Mouse (Mus musculus): ENCODE data around the gene Kif16b. TPM values are rescaled to one million over a fixed set of nuclear protein-coding genes. Genes with fewer than 3 reads are reported as not detected.

Gene Kif16b
- polyA plus RNA-seq, 1 experiment from 2014 or later = 11.2 TPM

DNA sequence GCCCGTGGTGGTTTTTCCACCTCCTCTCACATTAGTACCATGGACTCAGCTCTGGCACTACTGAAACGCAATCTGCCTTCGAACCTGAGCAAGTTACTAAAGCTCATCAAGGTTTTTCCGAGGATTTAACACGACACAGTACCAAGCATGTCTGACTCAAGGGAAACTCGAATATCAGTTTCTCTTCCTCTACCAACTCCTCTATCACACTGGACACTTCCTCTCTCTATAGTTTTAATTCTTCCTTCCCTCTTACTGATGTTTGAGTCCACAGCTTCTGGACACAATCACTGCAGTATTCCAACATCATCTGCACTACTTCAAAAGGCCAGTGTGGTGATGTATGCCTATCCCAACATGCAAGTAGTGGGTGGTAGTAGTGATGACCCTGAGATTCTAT, 40.3 kb downstream of the Kif16b start:
- no peaks in the 10 kb centered on the region for H3K4me1 ChIP-seq
- H3K27me3 ChIP-seq = no peaks in the 10 kb centered on the region
- H3K27ac ChIP-seq = no peak overlapping the region
- no peak for ATAC-seq (ENCODE audit: low FRiP score, low read depth)
- no peaks in the 10 kb centered on the region for H3K9me3 ChIP-seq
- H3K9ac ChIP-seq = no peak overlapping the region
- no peak overlapping the region for H3K4me2 ChIP-seq (replicated peaks)
- 75% methylated on average over 6 of the region's 6 CpGs for WGBS
- H3K4me3 ChIP-seq = no peak overlapping the region
- H3K36me3 ChIP-seq = peaks cover 14% of the 10 kb centered on the region

DNA sequence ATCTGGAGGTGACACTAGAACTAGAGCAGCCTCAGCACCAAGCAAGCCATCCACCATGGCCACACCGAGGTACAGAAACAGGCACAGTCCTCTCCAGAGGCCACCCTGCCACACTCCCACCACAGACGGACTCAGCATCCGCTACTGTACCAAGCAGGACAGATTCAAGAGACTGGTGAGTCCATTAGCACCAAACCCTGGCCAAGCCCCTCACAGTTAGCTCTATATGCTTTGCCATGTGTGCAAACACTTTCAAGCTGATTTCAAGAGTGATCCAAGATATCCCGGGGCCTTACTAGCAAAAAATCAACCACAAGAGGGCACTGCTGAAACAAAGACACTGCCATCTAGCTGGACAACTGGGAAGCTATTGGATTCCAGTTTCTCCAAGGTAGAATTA, 41.9 kb downstream of the Kif16b start:
- Histone ChIP-seq H3K4me2 (replicated peaks) (no peak overlapping the region), H3K4me1 (no peaks in the 10 kb centered on the region), H3K27me3 (no peaks in the 10 kb centered on the region), H3K4me3 (no peak overlapping the region), H3K27ac (no peak overlapping the region), H3K9ac (no peak overlapping the region), H3K9me3 (no peaks in the 10 kb centered on the region), H3K36me3 (peaks cover 16% of the 10 kb centered on the region)
- no peak for ATAC-seq (ENCODE audit: low FRiP score, low read depth)
- 57% methylated on average over 4 of the region's 4 CpGs for WGBS

DNA sequence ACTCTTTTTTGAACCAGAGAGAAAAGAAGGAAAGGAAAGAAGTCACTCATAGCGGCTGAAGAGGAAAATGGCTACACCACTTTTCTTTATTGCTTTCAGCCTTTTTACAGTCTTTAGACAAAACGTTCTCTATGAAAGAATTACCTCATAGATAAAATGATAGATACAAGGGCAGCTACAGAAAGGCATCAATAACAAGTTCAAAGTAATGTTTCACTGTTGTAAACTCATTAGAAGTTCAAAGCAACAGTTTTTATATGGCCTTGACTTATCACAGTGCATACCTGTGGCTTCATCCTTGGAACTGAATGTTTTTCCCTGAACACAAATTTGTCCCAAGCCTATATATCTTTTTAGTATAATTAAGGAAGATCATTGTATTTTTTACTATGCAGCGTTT, 62.6 kb downstream of the Kif16b start:
- 46% methylated on average over 3 of the region's 3 CpGs for WGBS
- ATAC-seq (ENCODE audit: low FRiP score, low read depth) = no peak
- no peak overlapping the region for H3K9ac ChIP-seq
- no peak overlapping the region for H3K4me2 ChIP-seq (replicated peaks)
- H3K27me3 ChIP-seq = no peaks in the 10 kb centered on the region
- H3K36me3 ChIP-seq = no peaks in the 10 kb centered on the region
- no peaks in the 10 kb centered on the region for H3K9me3 ChIP-seq
- H3K4me3 ChIP-seq = no peak overlapping the region
- H3K27ac ChIP-seq = no peak overlapping the region
- peaks cover 4% of the 10 kb centered on the region; the same call in 1 of the 2 replicates for H3K4me1 ChIP-seq

DNA sequence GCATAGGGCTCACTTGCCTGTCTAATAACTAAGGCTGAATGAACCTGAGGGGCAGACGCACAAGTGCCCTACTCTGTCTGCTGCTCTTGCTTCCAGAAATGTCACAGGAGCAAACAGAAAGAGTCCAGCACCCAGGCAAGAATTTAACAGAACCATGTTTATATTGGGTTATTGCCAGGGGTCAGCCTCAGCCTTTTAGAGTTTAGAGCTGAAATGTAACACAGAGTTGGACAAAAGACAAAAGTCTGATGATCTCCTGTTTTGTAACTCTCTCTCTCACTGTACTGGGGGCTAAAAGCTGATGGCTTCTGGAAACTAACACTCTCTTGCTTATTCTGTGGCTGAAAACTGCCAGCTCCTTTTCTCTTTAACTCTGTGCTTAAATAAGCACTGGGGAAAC, 63.2 kb downstream of the Kif16b start:
- no peak overlapping the region for H3K9ac ChIP-seq
- peaks cover 4% of the 10 kb centered on the region; the same call in 1 of the 2 replicates for H3K4me1 ChIP-seq
- no peak overlapping the region for H3K4me3 ChIP-seq
- H3K27me3 ChIP-seq = no peaks in the 10 kb centered on the region
- no peak for ATAC-seq (ENCODE audit: low FRiP score, low read depth)
- H3K9me3 ChIP-seq = no peaks in the 10 kb centered on the region
- peak overlapping the region; percentile 12; the same call in 1 of the 2 replicates for H3K27ac ChIP-seq
- WGBS = 36% methylated on average over 1 of the region's 1 CpGs
- H3K36me3 ChIP-seq = peaks cover 3% of the 10 kb centered on the region; the same call in 1 of the 2 replicates
- no peak overlapping the region for H3K4me2 ChIP-seq (replicated peaks)

DNA sequence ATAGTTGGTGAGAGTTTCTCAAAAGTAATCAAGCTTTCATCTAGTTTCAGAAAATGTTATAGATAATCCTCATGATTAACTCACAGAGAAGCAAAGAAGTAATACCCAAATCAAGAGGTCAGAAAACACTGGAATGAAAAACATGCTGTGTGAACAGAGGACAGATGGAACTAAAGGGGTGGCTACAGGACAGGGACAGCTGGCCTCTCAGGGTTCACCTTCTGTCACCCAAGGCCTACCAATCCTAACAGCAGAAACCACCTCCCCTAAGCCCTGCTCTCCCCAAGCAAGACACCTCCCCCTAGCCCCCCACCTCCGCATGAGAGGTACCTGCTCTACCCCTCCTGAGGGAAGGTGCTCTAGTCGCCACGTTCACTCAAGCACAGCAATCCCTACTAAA, 66.6 kb downstream of the Kif16b start:
- Histone ChIP-seq H3K9ac (no peak overlapping the region), H3K4me1 (peaks cover 4% of the 10 kb centered on the region; the same call in 1 of the 2 replicates), H3K9me3 (no peaks in the 10 kb centered on the region), H3K36me3 (peaks cover 6% of the 10 kb centered on the region; the same call in 1 of the 2 replicates), H3K4me2 (replicated peaks) (no peak overlapping the region), H3K4me3 (no peak overlapping the region), H3K27ac (no peak overlapping the region), H3K27me3 (no peaks in the 10 kb centered on the region)
- no peak for ATAC-seq (ENCODE audit: low FRiP score, low read depth)
- 90% methylated on average over 3 of the region's 3 CpGs for WGBS

DNA sequence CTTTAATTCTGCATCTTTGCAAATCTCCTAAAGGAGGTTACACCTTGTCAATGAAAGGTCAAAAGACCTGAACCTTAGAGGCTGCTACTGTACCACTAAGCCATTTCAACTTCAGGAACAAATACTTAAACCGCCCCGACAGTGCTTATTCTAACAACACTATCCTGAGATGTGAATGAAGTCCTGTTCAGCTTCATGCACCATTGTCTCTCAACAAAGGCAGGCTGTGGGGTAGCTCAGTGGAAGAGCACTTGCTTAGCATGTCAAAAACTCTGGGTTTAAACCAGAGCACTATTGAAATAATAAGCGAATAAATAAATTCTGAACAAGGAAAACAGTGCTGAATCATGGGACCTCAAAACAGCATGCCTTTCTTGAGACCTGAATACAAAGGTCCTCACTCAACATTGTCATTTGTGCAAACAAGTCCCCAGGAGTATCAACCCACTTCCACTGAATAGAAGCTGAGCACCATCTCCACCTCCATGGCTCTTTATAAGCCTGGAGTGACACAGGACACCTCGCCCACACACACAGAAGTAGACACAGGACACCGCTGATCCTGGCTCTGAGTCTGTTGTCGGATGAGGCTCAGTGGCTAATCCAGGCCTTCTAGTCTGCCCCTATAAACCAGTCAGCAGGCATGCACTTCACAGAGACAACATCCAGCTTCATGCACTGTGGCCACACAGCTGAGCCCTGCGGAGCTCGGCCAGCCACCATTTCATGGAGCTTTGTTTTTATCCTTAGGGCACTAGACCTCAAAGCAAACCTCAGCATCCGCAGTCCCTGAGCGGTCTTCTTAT, 68.5 kb downstream of the Kif16b start:
- H3K9me3 ChIP-seq = no peaks in the 10 kb centered on the region
- H3K27me3 ChIP-seq = no peaks in the 10 kb centered on the region
- H3K36me3 ChIP-seq = peaks cover 6% of the 10 kb centered on the region; the same call in 1 of the 2 replicates
- H3K27ac ChIP-seq = no peak overlapping the region
- peaks cover under 1% of the 10 kb centered on the region; the same call in 1 of the 2 replicates for H3K4me1 ChIP-seq
- no peak overlapping the region for H3K4me3 ChIP-seq
- H3K4me2 ChIP-seq (replicated peaks) = no peak overlapping the region
- ATAC-seq (ENCODE audit: low FRiP score, low read depth) = peak; percentile 57; the same call in 1 of the 2 replicates
- no peak overlapping the region for H3K9ac ChIP-seq
- 58% methylated on average over 10 of the region's 10 CpGs for WGBS

DNA sequence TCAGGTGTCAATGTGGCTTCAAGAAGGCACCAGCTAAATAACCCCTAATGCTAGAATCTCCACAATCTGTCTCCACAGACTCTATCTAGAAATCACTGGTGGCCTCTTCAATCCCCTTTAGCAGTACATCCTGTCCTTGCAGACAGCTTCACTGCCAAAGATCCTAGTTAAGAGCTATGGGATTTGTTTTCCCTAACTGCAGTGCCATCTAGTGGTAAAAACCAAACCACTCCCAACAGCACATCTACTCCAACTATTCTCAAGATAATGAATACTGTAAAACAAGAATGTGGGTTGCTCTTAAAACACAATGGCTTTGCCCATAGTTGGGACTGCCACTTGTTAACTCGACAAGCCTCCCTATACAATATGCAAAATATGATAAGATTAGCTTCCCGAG, 88.3 kb downstream of the Kif16b start:
- Histone ChIP-seq H3K9ac (no peak overlapping the region), H3K27me3 (no peaks in the 10 kb centered on the region), H3K4me3 (no peak overlapping the region), H3K4me1 (no peaks in the 10 kb centered on the region), H3K36me3 (no peaks in the 10 kb centered on the region), H3K9me3 (no peaks in the 10 kb centered on the region), H3K4me2 (replicated peaks) (no peak overlapping the region), H3K27ac (no peak overlapping the region)
- peak; percentile 82; the same call in 1 of the 2 replicates for ATAC-seq (ENCODE audit: low FRiP score, low read depth)
- WGBS = 39% methylated on average over 2 of the region's 2 CpGs

DNA sequence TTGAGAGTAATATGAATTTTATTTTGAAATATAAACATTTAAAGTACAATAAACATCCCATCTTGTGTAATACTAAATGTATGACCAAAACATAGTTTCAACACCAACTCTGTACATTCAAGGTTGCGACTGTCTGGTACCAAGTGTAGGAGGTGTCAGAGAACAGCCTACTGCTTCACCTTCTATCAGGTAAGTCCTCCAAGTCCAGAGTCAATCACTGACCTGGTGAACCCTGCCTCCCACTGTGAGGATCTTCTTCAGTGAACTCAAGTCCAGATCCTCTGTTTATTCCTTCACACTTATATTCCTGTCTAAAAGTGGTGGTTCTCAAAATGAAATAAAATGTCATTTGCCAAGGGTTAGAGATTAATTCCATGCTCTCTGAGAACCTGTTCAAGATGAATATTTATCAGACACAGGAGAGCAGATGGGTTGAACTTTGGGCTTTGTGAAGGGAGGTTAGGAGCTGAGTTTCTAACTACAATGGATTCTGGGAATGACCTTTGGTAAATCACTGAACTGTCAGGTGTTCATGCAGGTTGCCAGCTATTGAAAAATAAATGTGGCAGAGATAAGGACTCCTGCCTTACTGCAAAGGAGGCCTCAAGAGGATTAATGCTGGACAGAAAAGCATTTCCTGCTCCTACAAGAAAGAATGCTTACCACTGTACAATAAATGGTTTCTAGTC, 97.4 kb downstream of the Kif16b start:
- no peaks in the 10 kb centered on the region for H3K27me3 ChIP-seq
- 98% methylated on average over 1 of the region's 1 CpGs for WGBS
- H3K36me3 ChIP-seq = no peaks in the 10 kb centered on the region
- no peak overlapping the region for H3K9ac ChIP-seq
- no peak overlapping the region for H3K4me2 ChIP-seq (replicated peaks)
- no peaks in the 10 kb centered on the region for H3K4me1 ChIP-seq
- no peak overlapping the region for H3K27ac ChIP-seq
- H3K4me3 ChIP-seq = no peak overlapping the region
- ATAC-seq (ENCODE audit: low FRiP score, low read depth) = no peak
- H3K9me3 ChIP-seq = no peaks in the 10 kb centered on the region

DNA sequence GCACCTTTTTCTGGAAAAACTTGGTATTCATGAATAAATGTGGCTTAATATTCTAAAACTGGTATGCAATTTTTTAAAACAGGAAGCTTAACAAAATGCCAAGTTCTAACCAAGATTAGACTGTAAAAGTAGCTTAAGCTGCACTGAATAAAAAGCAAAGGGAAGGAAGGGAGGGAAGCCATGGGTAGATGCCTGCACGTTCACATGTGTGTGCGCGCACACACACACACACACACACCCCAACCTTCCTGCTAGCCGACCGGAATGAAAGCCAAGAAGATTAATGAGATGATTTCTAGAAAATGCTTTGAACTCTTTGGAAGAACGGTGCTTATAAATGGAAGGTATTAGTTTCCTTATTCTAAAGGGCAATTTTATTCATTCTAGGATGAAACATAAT, 104.0 kb downstream of the Kif16b start:
- Histone ChIP-seq H3K27ac (no peak overlapping the region), H3K9ac (no peak overlapping the region), H3K4me2 (replicated peaks) (no peak overlapping the region), H3K4me1 (no peaks in the 10 kb centered on the region), H3K4me3 (no peak overlapping the region), H3K27me3 (no peaks in the 10 kb centered on the region), H3K36me3 (no peaks in the 10 kb centered on the region), H3K9me3 (no peaks in the 10 kb centered on the region)
- no peak for ATAC-seq (ENCODE audit: low FRiP score, low read depth)
- 56% methylated on average over 6 of the region's 6 CpGs for WGBS

DNA sequence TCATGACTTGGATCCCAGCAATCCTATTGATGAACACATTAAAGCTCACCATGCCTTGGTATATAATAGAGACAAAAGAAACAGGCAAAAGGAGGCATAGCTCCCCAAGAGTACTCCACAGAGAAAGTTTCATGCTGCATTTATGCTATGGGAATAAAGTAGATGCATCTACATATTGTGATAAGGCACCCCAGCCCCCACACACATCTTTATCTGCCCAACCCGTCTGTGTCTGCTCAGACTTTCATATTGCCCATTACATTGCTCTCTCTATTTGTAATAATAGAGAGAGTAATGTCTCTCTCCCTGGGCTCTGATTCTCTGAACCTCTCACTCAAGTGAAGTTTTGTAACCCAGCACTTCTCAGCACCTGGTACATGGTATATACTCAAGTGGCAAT, 126.0 kb downstream of the Kif16b start:
- Histone ChIP-seq H3K9ac (no peak overlapping the region), H3K36me3 (no peaks in the 10 kb centered on the region), H3K4me2 (replicated peaks) (no peak overlapping the region), H3K27me3 (no peaks in the 10 kb centered on the region), H3K4me3 (no peak overlapping the region), H3K9me3 (no peaks in the 10 kb centered on the region), H3K27ac (no peak overlapping the region), H3K4me1 (peaks cover 3% of the 10 kb centered on the region; the same call in 1 of the 2 replicates)
- WGBS = 73% methylated on average over 1 of the region's 1 CpGs
- no peak for ATAC-seq (ENCODE audit: low FRiP score, low read depth)

DNA sequence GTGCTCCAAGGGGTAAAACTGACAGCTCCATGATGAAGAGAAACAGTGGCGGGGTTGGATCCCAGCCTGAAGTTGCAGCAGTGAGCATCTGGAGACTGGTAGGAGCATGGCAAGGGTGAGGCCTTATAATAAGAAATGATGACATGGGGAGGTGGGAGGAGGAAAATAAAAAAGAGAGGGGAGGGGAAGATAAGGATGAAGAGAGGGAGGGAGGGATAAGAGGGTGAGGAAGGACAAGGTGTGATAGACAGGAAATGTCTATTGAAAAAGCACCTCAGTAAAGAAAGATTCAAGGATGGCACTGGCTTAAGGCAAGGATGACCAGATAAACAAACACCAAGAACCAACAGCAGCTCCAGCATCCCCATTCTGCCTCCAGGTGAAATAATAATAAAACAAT, 126.6 kb downstream of the Kif16b start:
- ATAC-seq (ENCODE audit: low FRiP score, low read depth) = no peak
- no peaks in the 10 kb centered on the region for H3K36me3 ChIP-seq
- peaks cover 3% of the 10 kb centered on the region; the same call in 1 of the 2 replicates for H3K4me1 ChIP-seq
- peak overlapping the region; percentile 10; the same call in 1 of the 2 replicates for H3K27ac ChIP-seq
- H3K4me3 ChIP-seq = no peak overlapping the region
- H3K9ac ChIP-seq = no peak overlapping the region
- no peaks in the 10 kb centered on the region for H3K9me3 ChIP-seq
- H3K4me2 ChIP-seq (replicated peaks) = no peak overlapping the region
- H3K27me3 ChIP-seq = no peaks in the 10 kb centered on the region
- 46% methylated on average over 1 of the region's 1 CpGs for WGBS

DNA sequence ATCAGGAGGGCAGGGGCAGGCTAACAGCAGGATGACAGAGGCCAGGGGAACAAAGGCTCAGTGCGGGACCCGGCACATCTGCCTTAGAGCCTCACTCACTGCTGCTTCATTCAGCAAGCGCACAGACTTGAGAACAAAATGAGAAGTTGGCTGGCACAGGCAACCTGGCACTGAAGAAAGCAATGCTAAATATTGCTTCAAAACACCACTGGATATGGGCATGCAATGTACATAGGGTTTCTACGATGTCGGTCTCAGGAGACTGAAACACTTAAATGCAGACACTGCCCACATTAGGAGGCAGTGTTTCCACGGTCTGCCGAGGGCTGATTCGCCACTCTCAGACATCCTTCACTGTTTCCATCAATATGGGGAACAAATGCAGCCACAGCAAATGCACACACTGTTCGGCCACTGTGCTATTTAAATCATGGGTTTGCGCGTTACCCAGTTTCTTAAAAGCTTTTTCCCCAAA, 131.6 kb downstream of the Kif16b start:
- no peaks in the 10 kb centered on the region for H3K9me3 ChIP-seq
- H3K9ac ChIP-seq = no peak overlapping the region
- H3K4me3 ChIP-seq = no peak overlapping the region
- peaks cover 3% of the 10 kb centered on the region; the same call in 1 of the 2 replicates for H3K4me1 ChIP-seq
- no peak overlapping the region for H3K27ac ChIP-seq
- no peaks in the 10 kb centered on the region for H3K36me3 ChIP-seq
- no peaks in the 10 kb centered on the region for H3K27me3 ChIP-seq
- H3K4me2 ChIP-seq (replicated peaks) = no peak overlapping the region
- ATAC-seq (ENCODE audit: low FRiP score, low read depth) = no peak
- WGBS = 80% methylated on average over 11 of the region's 11 CpGs

All from limb, embryonic 13.5 days (tissue).